Mouse (Mus musculus) 416B (cell line): ENCODE measurements around the gene Ptprd.
"Not testable (repeated sequence)": the region's sequence is repeated elsewhere in the genome, so short reads cannot be mapped to it uniquely, and the experiment has no call there.

ENCODE experiments used
- DNase-seq: peaks from one replicate; pipeline ENCODE4 v3.0.0; 2011; ENCODE audit warnings: low read depth

Gene Ptprd

DNA sequence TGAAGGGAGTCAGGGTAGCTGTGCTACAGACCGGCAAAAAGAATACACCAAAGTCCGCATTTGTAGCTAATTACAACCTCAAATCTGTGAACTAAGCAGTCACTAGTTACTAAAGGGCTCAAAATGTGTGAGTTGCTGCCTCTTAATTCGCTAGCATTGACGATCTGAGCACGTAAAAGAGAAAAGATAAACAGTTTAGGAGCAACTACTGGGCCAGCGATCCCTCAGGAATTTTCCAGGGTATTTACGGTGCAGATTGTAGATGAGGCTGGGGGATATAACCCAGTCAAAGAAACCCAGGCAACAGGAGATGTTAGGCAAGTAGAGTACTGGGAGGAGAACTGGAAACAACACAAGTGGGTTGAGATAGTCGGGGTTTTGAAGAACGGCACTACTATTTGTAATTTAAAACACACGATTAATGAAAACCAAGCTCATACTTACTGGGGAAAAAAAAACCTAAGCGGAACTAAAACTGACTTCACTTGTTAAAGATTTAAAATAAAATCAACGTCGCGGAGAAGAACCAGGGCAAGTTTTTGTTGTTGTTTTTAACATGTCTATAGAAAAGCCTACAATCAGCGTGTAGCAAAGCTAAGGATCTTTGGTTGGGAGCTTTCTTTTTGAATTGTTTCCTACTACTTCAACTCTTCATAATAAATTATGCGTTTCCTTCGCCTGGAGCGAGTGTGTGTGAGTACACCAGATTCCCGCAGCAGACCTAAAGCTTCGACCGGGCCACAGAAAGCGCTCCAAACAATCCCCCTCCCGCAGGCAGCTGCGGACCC, 1762.9 kb downstream of the Ptprd start:
- no peak for DNase-seq

DNA sequence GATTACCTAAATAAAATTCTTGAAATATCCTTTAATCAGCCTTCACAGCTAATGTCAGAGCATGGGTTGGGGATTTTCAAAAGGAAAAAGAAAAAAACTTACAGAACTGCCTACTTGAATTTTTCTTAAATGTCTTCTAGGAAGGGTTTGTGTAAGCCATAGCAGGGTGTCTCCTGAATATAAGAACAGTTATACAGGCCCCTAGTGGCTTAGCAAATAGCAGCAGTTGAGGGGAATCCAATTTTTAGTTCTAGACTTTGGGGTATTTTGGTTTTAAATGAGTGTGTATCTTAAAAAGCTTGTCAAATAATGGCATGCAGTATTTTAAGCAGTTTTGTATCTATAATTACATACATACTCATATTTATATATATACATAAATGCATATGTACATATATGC, 1764.4 kb downstream of the Ptprd start:
- no peak for DNase-seq

DNA sequence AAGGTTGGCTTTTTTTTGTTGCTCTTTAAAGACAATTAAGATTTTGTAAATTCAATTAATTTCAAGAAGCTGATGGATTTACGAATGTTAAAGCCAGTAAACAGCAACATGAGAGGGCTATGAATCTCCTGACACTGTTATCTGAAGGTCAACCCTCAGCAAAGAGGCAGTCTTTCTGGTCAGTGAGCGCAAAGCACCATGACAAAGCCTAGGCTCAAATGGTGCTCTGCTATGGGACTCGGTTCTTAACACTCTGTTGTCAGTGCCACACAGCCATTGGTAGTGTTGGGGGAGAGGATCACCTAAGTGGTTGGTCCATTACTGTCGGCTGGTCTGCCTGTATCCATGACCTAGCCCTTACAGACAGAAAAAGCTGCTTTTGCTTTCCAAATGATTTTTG, 1767.0 kb downstream of the Ptprd start:
- no peak for DNase-seq

DNA sequence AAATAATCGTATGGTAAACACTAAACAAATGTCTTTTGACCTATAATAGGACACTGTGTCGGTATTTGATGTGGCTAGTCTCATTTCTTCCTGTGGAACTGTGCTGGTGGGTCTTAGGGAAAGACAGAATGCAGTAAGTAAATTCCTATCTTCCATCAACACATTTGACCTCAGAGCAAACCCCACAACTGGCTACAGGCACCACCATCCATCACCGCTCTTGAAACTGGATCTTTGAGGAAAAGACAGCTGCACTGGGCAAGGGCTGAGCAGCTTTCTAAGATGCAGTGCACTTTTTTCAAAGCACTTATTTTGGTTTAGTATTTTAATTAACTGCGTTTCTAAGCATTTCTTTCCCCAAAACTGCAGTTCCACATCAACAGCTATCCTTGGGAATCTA, 1768.2 kb downstream of the Ptprd start:
- DNase-seq = no peak

DNA sequence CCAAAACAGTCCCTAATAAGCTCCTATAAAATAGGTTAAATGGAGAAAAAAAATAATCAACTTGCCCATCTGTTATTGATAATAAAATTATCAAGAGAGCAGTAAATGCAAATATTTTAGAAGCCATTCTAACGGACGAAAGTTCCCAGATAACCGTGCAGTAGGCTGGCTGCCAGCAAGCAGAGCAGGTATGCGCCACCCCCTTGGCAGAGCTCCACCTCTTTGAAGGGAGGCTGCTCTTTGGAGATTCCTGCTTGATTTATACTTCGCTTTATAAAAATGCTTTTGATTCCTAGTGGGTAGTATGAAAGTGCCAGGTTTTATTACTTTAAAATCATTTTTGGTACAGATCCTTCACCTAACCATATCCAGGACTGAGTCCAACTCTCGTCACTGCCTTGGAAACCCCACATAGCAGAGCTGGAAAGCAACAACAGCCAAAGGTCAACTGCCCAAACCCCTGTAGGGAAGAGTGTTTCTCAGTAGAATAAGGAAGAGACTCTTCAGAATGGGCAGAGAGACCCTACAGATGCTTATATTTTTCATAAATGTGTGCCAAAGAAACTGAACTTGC, 1770.9 kb downstream of the Ptprd start:
- no peak for DNase-seq

DNA sequence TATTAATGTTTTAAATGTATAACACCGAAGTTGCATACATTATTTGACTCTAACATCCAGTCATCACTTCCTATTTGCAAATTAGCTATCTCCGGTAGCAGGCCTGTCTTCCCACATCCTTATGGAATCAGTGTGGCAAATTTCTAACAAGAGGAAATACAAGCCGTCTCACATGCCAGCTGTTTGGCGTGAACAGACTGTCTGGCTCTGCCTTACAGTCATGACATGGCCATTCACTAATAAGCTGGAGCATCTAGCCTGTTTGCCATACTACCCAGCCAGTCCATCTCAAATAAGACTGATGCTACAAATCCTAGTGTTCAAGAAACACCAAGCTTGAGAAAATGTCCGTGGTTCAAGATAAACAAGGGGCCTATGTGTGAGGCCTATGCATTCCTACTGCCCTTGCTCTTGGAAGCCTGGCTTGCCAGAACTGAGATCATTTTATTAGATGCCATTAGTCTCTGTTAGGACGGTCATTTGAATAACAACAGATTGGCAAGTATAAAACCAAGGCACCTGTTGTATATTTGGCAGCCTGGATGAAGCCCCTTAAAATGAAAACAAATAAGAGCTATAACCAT, 1773.2 kb downstream of the Ptprd start:
- DNase-seq = no peak

DNA sequence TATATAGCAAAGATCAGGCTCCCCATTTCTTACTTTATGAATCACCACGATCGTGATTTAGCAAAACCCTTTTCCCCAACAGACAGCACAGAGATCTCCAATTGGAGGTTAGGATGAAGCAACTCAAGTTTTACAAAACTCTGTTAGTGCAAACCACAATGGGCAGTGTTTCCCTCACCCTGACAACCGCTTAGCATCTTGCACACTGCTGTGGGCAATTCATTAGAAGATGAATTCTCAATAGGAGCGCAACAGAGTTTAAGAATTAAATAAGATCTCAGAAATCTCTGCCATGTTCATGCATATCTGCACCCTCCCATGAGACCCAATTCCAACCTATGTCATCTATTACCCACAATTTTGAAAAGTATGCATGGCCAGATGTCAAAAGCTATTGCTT, 1773.7 kb downstream of the Ptprd start:
- DNase-seq = peak; percentile 1

DNA sequence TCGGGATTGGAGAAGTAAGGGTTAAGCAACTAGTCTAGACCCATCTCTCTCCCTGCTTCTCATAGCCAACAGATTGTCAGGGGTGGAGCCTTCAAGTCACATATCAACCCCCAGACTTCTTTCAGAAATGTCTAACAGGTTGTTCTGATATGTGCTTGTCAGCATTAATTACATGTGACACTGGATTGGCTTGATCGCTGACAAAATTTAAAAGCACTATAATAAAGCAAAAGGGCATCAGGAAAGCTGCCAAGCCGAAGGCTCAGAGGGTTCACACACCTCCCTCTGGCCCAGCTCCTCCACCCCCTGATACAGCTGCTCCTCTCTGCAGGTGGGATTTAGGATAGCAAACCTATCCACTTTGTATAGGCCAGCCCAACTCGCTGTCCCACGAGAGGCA, 1775.8 kb downstream of the Ptprd start:
- DNase-seq = no peak

DNA sequence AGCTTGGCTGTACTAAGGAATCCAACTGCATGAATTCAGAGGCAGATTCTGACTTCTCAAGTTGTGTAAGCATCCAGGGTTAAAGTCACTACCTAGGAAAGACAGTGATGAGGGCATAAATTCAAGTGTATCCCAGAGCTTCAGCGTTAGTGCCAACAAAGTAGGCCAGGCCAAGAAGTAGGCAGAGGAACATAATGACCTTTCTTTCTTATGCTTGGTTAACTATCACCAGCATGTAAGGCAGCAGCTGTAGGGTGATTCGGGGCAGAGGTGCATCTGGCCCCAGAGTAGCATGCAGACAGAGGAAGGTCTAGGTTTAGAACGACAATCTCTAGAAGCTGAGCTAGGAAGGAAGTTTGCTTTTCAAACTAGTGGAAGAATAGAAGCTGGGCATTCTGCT, 1782.0 kb downstream of the Ptprd start:
- DNase-seq = no peak

DNA sequence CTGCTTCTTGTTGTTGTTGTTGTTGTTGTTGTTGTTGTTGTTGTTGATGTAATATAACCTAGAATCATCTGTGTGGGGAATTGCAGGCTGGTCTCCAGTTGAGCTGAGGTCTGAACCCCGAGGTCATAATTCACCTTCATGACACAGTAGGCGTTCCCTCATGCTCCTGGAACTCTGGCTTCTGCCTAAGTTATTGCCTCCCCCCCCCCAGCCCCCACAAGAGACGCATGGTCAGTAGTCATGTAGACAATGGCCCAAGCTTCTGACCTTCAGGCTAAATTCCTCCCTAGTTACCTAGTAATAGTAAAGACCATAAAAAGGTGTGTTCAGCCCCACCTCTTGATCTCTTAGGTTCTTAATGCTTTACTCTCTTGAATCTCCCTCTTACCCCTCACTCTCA, 1784.7 kb downstream of the Ptprd start:
- not testable (repeated sequence) for DNase-seq

DNA sequence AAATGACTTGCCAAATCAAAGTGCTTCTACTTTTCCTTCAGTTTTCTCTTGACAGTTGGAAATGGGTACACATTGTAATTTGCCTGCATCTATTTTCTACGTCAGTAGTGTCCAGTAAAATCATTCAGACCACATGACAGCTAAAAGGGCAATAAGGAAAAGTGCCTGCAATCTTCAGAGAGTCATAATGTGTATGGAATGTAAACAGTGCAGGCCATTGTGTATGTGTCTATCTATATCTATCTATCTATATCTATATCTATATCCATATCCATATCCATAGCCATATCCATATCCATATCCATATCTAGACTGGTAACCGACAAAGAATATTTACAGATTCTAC, 1786.6 kb downstream of the Ptprd start:
- DNase-seq = no peak

DNA sequence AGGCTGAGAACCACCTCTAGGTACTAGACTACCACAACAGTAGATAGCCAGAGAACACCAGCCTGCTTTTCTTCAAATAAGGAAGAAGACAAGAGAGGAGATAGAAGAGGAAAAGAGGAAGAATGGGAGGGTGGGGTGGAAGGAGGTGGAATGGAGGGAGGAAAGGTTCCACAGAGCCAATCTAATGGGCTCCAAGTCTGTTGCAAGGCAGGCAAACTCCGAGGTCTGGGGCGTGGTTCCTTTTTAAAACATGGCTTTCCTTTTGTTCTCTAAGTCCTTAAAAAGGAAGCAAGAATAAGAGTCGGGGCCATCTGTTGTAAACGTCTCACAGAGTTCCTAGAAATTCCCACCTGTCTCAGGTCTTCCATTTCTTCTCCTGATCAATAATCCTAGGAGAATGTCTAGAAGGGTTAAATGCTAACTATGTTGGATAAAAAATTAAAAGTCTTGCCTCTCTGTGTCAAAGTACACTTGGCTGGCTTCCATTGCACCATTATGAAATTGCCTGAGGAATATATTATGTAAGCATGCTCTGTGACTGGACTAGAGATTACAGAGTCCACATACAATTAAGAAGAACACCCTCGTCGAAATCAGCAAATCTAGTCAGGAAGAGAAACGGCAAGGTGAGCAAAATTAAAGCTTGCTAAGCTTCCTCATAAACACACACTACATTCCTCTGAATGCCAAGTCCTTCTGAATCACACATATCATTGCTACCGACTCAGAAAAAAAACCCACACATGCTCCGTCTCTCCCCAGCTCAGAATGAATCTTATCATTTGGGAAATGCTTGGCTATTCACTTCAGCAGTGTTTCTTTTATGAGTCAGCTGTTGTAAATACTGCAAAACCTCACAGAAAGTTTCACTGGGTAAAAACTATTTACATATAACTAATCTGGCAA, 1787.2 kb downstream of the Ptprd start:
- DNase-seq = no peak

DNA sequence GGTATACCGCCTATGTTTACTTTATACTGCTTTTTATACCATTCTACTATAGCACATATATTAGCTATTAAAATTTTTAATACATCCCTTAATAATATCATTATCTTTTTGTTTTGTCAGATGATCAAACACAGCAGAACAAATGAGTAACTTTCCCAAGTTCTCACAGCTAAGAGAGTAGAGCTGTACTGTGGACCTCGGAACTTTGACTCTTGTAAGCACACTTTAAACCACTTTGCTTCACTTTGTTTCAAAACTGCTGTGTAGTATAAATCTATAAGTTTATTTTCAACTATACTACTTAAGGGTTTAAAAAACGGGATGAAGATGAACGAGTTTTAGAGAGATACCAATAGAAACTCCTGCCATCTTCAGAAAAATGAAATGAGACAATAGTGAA, 1789.6 kb downstream of the Ptprd start:
- no peak for DNase-seq

DNA sequence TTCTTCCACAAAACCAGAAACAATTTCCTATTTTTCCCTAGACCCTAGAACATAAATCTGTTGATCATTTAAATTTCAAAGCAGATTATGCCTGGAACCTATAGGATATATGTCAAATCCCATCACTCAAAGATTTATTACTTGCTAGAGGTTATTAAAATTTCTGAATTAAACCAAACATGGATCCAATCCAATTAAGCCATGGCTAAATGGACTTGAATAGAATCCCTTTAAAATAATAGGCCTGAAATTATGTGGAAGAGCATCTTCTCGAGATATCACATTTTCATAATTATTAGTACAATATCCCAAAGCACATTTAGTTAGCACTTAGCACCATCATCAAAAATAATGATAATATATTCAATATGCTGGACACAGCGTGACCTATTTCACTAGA, 1792.1 kb downstream of the Ptprd start:
- DNase-seq = no peak

DNA sequence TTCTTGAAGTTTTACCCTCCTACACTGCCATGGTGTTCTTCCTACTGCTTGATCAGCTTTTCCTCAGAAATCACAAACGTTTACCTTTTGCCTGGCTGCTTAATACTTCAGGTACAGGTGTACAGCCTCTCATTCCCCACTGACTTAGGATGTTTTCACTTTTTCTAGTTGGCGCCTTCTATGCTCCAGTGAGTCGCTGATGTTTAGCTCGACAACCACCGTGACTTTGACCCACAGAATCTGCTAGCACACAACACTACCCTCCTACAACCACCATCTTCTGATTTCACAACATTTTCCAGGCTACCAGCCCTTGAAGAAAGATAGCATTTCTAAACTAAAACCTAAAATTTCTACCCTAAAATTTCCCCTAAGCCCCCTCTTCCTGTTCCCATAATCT, 1794.1 kb downstream of the Ptprd start:
- no peak for DNase-seq

DNA sequence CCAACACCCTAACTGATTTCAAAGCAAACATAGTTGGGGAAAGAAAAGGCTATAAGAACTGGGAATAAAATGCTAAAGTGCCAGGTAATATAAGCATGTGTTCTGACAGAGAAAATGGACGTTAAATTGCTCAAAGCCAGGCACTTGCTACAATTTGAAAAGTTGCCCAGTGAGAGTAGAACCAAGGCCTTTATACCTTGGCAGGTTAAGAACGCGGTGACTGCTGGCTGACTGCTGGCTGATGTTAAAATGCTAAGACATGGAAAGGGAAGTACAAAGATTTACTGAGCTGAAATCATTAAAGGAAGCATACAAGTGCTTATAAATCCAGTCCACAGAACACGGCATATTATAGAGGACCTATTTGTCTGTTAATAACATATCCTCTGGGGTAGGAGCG, 1796.1 kb downstream of the Ptprd start:
- DNase-seq = no peak

DNA sequence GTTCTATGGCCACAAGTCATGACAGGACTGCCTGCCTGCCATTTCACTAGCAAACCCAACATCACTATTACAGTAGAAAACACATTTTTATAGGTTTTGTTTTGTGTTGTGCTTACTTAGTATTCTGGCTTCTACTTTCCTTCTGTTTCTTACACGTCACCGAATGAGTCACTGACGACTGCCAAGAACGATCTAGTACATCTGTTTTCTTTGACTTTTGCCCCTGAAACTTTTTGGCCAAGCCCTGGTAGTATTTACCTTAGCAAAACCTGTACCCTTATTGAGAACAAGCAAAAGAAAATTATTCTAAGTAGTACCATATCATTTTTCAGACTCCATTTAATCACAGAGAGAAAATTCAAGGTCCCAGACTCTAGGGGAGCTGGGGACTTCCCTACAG, 1797.2 kb downstream of the Ptprd start:
- no peak for DNase-seq

DNA sequence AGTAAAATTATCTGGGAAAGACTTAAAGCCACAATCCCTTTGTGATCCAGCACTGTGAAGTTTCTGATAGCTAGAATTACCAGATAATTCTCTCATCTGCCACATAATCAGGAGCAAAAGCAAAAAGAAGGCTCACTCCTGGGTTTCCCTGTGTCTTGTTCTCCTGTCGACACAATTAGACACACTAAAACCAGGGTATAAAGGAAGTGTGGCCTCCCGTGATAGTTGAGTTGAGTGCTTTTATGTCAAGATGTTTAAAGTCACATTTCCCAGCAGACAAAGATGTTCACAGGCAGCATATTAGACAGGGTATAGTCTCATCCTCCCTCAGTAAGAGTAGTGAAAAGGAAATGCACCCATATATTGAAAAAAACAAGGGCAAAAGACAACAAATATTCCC, 1801.7 kb downstream of the Ptprd start:
- DNase-seq = no peak

DNA sequence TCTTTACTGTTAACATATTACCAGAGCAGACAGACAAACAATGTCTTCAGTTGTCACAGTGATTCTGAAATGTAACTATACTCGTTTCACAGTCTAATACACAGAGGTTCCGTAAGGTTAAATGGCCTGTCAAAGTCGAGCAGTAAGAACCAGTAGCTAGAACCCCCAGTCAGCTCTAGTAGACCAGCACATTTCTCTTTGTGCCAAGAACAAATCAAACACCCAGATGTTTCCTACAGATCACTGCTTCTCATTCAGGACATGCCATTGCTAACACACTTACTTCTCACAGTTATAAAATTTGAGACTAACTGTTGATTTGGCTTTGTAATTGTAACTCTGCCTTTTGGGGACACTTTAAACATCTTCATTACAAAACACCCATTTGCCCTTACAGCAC, 1802.6 kb downstream of the Ptprd start:
- DNase-seq = no peak

DNA sequence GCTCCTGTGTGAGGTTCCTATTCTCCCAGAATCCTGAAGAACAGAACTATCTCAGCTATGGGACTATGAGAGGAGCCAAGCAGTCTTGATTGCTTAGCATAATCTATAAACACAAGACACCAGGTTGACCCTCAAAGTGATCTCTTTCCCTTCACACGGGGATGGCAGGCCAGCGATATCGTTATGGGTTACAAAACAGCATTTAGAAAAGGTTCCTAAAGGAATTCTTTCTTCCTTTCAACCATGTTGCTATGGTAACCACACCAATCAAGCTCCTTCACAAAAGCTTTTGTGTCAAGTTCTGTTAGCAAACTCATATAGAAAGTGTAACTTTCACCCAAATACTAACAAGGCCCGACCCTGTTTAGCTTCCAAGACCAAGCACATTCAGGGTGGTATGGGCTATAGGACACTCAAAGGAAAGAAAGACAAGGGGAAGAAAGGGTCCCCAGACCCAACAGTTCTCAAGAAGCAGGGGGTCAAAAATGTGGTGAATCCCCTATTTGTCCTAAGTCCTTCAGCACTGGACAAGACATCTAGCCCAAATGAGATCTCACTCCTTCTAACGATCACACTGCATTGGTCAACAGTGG, 1805.8 kb downstream of the Ptprd start:
- DNase-seq = no peak

DNA sequence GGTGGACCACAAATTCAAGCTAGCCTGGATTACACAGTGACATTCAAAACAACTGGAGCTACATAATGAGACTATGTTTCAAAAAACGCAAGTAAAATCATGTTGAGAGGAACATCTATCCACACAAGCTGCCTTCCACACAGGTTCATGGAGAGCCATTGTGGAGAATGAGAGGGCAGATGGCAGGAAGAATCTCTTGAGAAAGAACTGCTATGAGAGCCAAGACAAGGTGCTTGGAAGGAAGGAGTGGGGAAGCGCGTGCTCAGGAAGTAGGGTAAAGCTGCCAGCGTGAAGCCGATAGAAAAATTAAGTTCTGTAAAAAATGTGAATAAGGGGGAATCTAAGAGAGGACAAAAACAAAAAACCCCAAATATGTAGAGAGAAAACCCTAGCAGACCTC, 1808.5 kb downstream of the Ptprd start:
- no peak for DNase-seq

DNA sequence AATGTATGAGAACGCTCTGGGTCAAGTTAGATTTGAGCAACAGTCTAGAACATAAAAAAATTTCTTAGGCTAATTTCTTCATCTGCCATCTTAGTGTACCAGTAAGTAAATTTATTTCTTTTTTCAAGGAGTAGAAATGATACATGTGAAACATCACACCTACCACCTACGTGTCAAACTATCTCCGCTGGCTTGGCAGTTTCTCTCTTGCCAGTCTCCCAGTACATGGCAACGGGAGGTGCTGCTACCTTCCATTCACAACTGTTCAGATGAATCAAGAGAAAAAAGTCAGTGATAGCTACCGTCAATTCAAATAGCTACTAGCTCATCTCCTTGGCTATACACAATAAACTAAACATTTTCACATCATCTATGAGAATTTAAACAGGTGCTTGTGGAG, 1823.9 kb downstream of the Ptprd start:
- DNase-seq = no peak
